Mouse (Mus musculus) limb, embryonic 13.5 days (tissue): ENCODE measurements around the gene Tubb3. TPM values are rescaled to one million over a fixed set of nuclear protein-coding genes. Genes with fewer than 3 reads are reported as not detected.

Source experiments
- ATAC-seq: fragments of 200-750 bp; cut with Nextera tagmentation; 2 replicates; pipeline ENCODE4 v1.8.0; 2017; ENCODE audit warnings: low read depth, moderate number of reproducible peaks, moderate TSS enrichment; ENCODE audit not compliant: low FRiP score
- H3K27ac ChIP-seq: fragments of 300-500 bp; sonication (generic); 2 replicates; pipeline ENCODE4 v1.5.1; 2015; ENCODE audit warnings: inconsistent platforms, mild to moderate bottlenecking, moderate library complexity
- H3K27me3 ChIP-seq: fragments of 300-500 bp; sonication (generic); 2 replicates; pipeline ENCODE4 v1.6.1; 2015; ENCODE audit warnings: mild to moderate bottlenecking, inconsistent platforms
- H3K36me3 ChIP-seq: fragments of 300-500 bp; sonication (generic); 2 replicates; pipeline ENCODE4 v1.6.1; 2015; ENCODE audit warnings: inconsistent platforms, mild to moderate bottlenecking, moderate library complexity
- H3K4me1 ChIP-seq: fragments of 300-500 bp; sonication (generic); 2 replicates; pipeline ENCODE4 v1.6.1; 2015; ENCODE audit warnings: inconsistent platforms
- H3K4me2 ChIP-seq: fragments of 300-500 bp; sonication (generic); replicated peaks from 2 replicates; pipeline ENCODE4 v1.6.1; 2015; ENCODE audit warnings: inconsistent platforms, mild to moderate bottlenecking, moderate library complexity
- H3K4me3 ChIP-seq: fragments of 300-500 bp; sonication (generic); 2 replicates; pipeline ENCODE4 v1.5.1; 2015; ENCODE audit warnings: moderate library complexity, mild to moderate bottlenecking, inconsistent platforms
- H3K9ac ChIP-seq: fragments of 300-500 bp; sonication (generic); 2 replicates; pipeline ENCODE4 v1.6.1; 2015; ENCODE audit warnings: mild to moderate bottlenecking, inconsistent platforms
- H3K9me3 ChIP-seq: fragments of 300-500 bp; sonication (generic); 2 replicates; pipeline ENCODE4 v1.6.1; 2016; ENCODE audit warnings: inconsistent platforms
- WGBS: fragments of 180-500 bp; shearing (Covaris S2); methylation state at CpG from one replicate; pipeline ENCODE4 v1.1.7; 2015; 5-methylcytosine and 5-hydroxymethylcytosine counted together
- polyA plus RNA-seq: library from polyadenylated mRNA; unstranded; fragments of >200 nt; fragmentation: Nextera tagmentation; extraction: Ambion mirVana; gene quantifications from 2 replicates; pipeline ENCODE4 v1.2.1, GENCODE M21; 2015

Tubb3 gene
- polyA plus RNA-seq = 6.9 and 9.4 TPM in 2 replicates

DNA sequence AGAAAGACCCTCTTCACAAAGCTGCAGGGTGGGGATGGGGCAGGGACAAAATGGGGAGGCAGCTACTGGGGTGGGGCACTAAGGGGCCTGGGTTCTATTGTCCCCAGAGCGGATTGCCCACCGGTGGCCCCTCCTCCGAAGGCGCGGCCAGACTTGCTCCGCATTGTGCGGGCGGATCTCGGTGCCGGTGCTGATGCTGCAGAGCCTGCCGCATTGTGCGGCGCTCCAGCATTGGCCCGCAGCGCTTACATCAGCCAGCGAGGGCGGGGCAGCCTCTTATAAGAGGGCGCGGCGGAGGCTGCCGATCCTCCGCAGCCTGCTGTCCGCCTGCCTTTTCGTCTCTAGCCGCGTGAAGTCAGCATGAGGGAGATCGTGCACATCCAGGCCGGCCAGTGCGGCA lies at the start of gene Tubb3:
Gene Tubb3 (plus strand): TSS at position 179 of the 400 bp plus-strand sequence.
- Histone ChIP-seq H3K9ac (peak within 1 kb of the TSS; percentile 26; the same call in 1 of the 2 replicates), H3K36me3 (no peaks in the 10 kb centered on the region), H3K27ac (no peak within 1 kb of the TSS), H3K9me3 (no peaks in the 10 kb centered on the region), H3K4me3 (peak within 1 kb of the TSS; percentile 42), H3K4me1 (peaks cover 21% of the 10 kb centered on the region), H3K27me3 (peaks cover 73% of the 10 kb centered on the region), H3K4me2 (peak within 1 kb of the TSS; percentile 68)
- peak; percentile 62 for ATAC-seq
- 0% methylated on average over 29 of the region's 29 CpGs for WGBS

DNA sequence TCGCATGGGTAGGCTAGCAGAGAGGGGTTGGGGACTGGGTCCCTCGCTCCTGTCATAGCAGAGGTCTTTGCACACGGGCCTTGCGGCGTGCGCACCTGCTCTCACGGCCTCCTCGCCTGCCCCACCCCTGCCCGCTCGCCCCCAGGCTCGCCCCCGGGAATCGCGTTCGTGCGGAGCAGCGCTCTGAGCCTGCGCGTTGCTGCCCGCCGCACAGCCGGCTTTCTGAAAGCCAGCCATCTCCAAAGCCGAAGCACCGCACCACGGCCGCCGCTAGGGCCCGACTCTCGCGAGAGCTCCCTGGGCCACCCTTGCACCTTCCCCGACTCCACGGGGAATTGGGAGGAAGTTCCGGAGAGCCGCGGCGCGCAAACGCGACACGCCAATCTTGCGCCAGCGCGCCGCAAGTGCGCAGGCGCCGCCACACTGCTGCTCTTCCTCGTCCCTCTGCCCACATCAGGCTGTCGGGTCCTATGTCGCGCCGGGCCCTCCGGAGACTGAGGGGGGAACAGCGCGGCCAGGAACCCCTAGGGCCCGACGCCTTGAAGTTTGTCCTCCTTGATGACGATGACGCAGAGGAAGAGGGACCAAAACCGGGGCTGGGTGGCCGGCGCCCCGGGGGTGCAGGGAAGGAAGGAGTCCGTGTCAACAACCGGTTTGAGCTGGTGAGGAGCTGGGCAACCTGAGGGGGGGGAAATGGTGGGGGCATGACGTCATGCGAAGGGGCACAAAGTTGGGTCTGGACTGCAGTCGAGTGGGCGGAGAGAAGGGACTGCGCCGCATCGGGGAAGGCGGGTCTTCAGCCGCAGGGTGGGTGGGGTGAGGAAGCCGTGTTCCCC lies 37.6 kb upstream of the Tubb3 start, which contains the start of gene Tcf25:
Gene Tcf25 (plus strand): TSS at position 351 of the 836 bp plus-strand sequence.
- WGBS = under 1% methylated on average over 75 of the region's 75 CpGs
- Histone ChIP-seq H3K27me3 (no peaks in the 10 kb centered on the region), H3K4me2 (peak within 1 kb of the TSS; percentile 76), H3K36me3 (peaks cover 18% of the 10 kb centered on the region), H3K27ac (peak within 1 kb of the TSS; percentile 94), H3K4me1 (peaks cover 22% of the 10 kb centered on the region), H3K9me3 (no peaks in the 10 kb centered on the region), H3K4me3 (peak within 1 kb of the TSS; percentile 79), H3K9ac (peak within 1 kb of the TSS; percentile 81)
- peak; percentile 92 for ATAC-seq

- Histone ChIP-seq H3K27ac (peak overlapping the region; percentile 94), H3K4me3 (peak overlapping the region; percentile 79), H3K36me3 (peaks cover 18% of the 10 kb centered on the region), H3K27me3 (no peaks in the 10 kb centered on the region), H3K4me1 (peaks cover 22% of the 10 kb centered on the region), H3K9ac (peak overlapping the region; percentile 81), H3K4me2 (peak overlapping the region; percentile 76), H3K9me3 (no peaks in the 10 kb centered on the region)
- 0% methylated on average over 20 of the region's 20 CpGs for WGBS
- ATAC-seq = peak; percentile 83
Measured at GRCm38 (mm10) chr8:123374239-123374578, 37.0 kb upstream of the Tubb3 start.

- ATAC-seq = no peak
- H3K27ac ChIP-seq = no peak overlapping the region
- H3K9me3 ChIP-seq = no peaks in the 10 kb centered on the region
- no peaks in the 10 kb centered on the region for H3K27me3 ChIP-seq
- 0 out of 2 replicates have a peak overlapping the region, but pooled peaks have one; percentile 76 for H3K4me2 ChIP-seq
- 84% methylated on average over 10 of the region's 10 CpGs for WGBS
- peaks cover 18% of the 10 kb centered on the region for H3K36me3 ChIP-seq
- peaks cover 22% of the 10 kb centered on the region for H3K4me1 ChIP-seq
- no peak overlapping the region for H3K4me3 ChIP-seq
- peak overlapping the region; percentile 35; the same call in 1 of the 2 replicates for H3K9ac ChIP-seq
Measured at GRCm38 (mm10) chr8:123375701-123376100, 35.5 kb upstream of the Tubb3 start.

DNA sequence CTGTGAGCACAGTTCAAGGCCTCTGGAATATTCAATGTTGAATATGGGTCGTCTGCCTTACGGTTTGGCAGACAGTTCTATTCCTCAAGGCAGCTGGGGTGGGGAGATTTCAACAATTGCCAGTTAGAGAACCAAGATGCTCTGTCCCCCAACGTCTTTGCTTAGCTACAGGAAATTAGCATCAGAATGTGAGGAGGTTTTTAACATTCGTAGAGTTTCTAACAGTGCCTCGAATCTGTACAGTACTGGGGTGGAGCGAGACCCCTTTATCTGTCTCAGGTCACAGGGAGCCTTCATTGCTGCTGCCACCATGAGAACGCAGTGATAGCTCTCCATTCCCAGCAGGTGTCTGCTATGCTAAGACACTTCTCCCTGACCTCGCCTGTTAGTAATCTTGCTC lies 35.1 kb upstream of the Tubb3 start:
- 72% methylated on average over 8 of the region's 8 CpGs for WGBS
- Histone ChIP-seq H3K9ac (no peak overlapping the region), H3K4me2 (no peak overlapping the region)

DNA sequence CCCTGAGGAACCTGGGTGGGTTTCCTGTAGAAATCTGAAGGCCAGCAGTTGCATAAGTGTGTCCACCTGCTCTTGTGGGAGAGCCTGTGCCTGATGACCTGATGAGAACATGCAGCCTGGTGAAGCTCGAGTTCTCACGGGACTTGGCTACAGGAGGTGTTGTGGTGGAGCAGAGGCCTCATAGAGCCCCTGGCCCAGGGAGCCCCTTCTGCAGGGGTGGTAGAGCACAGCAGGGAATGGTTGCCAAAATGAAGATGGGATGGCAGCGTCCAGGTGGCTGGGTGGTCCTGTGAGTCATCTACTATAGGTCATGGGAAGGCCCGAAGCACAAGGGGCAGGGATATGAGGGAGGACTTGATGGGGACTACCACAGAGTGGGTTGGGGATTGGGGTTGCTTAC lies 29.5 kb upstream of the Tubb3 start:
- Histone ChIP-seq H3K27ac (no peak overlapping the region), H3K27me3 (no peaks in the 10 kb centered on the region), H3K4me2 (no peak overlapping the region), H3K9me3 (no peaks in the 10 kb centered on the region), H3K4me3 (no peak overlapping the region), H3K36me3 (peaks cover 69% of the 10 kb centered on the region), H3K4me1 (no peaks in the 10 kb centered on the region), H3K9ac (no peak overlapping the region)
- ATAC-seq = no peak
- WGBS = 93% methylated on average over 4 of the region's 4 CpGs

More for the DNA sequence above, 35.1 kb upstream of the Tubb3 start:
- ATAC-seq = no peak
- H3K36me3 ChIP-seq = peaks cover 21% of the 10 kb centered on the region
- no peaks in the 10 kb centered on the region for H3K9me3 ChIP-seq
- no peak overlapping the region for H3K27ac ChIP-seq
- H3K27me3 ChIP-seq = no peaks in the 10 kb centered on the region
- peaks cover 22% of the 10 kb centered on the region for H3K4me1 ChIP-seq
- H3K4me3 ChIP-seq = no peak overlapping the region

- no peaks in the 10 kb centered on the region for H3K4me1 ChIP-seq
- H3K36me3 ChIP-seq = peaks cover 73% of the 10 kb centered on the region
- no peaks in the 10 kb centered on the region for H3K27me3 ChIP-seq
- no peak overlapping the region for H3K4me2 ChIP-seq
- ATAC-seq = no peak
- no peak overlapping the region for H3K9ac ChIP-seq
- no peaks in the 10 kb centered on the region for H3K9me3 ChIP-seq
- no peak overlapping the region for H3K27ac ChIP-seq
- no peak overlapping the region for H3K4me3 ChIP-seq
- WGBS = 84% methylated on average over 8 of the region's 8 CpGs
Measured at GRCm38 (mm10) chr8:123382516-123382915, 28.7 kb upstream of the Tubb3 start.

GRCm38 (mm10) chr8:123384883-123385540 lies 26.2 kb upstream of the Tubb3 start:
- Histone ChIP-seq H3K27me3 (no peaks in the 10 kb centered on the region), H3K9ac (no peak overlapping the region), H3K4me2 (no peak overlapping the region), H3K9me3 (no peaks in the 10 kb centered on the region), H3K4me1 (no peaks in the 10 kb centered on the region), H3K27ac (no peak overlapping the region), H3K4me3 (no peak overlapping the region), H3K36me3 (peaks cover 92% of the 10 kb centered on the region)
- ATAC-seq = no peak
- 68% methylated on average over 9 of the region's 9 CpGs for WGBS

DNA sequence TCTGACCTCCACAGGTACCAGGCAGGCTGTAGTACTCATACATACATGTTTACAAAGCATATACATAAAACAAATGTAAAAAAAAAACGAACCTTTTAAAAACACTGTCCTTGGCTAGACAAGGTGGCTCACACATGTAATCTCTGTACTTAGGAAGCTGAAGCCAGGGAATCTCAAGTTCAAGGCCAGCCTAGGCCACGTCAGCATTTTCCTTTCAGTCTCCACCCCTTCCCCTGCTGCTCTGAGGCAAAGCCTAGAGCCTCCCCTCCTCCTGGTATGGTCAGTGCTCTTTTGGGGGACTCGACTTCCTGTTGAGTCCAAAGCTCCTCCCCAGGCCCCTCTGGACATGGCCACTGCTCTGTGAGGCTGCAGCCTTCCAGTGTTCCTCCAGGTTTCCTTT lies 24.2 kb upstream of the Tubb3 start:
- H3K36me3 ChIP-seq = peaks cover 100% of the 10 kb centered on the region
- no peaks in the 10 kb centered on the region for H3K4me1 ChIP-seq
- no peak overlapping the region for H3K9ac ChIP-seq
- no peak overlapping the region for H3K27ac ChIP-seq
- H3K4me3 ChIP-seq = no peak overlapping the region
- 78% methylated on average over 3 of the region's 3 CpGs for WGBS
- no peaks in the 10 kb centered on the region for H3K27me3 ChIP-seq
- H3K4me2 ChIP-seq = no peak overlapping the region
- no peaks in the 10 kb centered on the region for H3K9me3 ChIP-seq
- ATAC-seq = no peak

DNA sequence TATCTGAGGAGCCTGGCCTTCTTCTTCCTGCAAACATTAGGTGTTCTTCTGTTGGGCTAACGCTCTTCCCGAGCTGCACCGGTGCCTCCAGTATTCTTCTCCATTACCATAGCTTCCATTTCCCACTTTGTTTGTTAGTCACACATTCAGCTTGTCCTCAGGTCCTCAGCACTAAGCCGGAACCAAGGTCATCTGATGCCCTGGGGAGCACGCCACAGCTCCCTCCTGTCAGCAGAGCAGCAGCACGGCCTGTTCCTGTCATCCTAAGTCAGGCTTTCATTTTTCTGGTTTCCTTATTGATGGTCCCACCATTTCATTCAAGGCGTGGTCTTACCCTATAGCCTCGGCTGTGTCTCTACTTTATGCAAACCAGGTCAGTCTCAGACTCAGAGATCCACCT lies 23.4 kb upstream of the Tubb3 start:
- Histone ChIP-seq H3K4me1 (no peaks in the 10 kb centered on the region), H3K27me3 (no peaks in the 10 kb centered on the region), H3K9ac (no peak overlapping the region), H3K4me3 (no peak overlapping the region), H3K36me3 (peaks cover 100% of the 10 kb centered on the region), H3K9me3 (no peaks in the 10 kb centered on the region), H3K4me2 (no peak overlapping the region), H3K27ac (no peak overlapping the region)
- ATAC-seq = no peak
- 95% methylated on average over 8 of the region's 8 CpGs for WGBS

GRCm38 (mm10) chr8:123389026-123389425 lies 22.2 kb upstream of the Tubb3 start:
- Histone ChIP-seq H3K9me3 (no peaks in the 10 kb centered on the region), H3K9ac (no peak overlapping the region), H3K4me1 (no peaks in the 10 kb centered on the region), H3K4me3 (no peak overlapping the region), H3K27me3 (no peaks in the 10 kb centered on the region), H3K36me3 (peaks cover 100% of the 10 kb centered on the region), H3K27ac (no peak overlapping the region), H3K4me2 (no peak overlapping the region)
- 93% methylated on average over 7 of the region's 7 CpGs for WGBS
- no peak for ATAC-seq

DNA sequence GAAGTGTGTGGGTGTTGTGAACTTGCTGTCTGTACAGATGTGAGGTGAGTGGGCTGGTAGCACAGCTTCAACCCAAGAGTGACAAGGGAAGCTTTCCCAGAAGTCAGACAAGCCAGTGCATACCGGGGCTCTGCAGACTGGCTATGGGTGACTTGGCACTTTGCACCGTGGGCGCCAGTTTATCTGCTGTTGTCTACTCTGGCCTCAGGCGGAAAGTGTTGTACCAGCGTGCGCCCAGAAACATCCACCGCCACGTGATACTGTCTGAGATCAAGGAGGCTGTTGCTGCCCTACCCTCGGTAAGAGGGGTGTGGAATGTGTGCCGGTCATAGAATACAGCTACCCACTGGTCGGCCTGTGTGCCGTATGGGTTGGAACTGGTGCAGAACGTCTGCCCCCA lies 12.9 kb upstream of the Tubb3 start:
- H3K4me1 ChIP-seq = no peaks in the 10 kb centered on the region
- H3K27ac ChIP-seq = no peak overlapping the region
- peaks cover 98% of the 10 kb centered on the region for H3K36me3 ChIP-seq
- no peak overlapping the region for H3K4me2 ChIP-seq
- H3K4me3 ChIP-seq = no peak overlapping the region
- no peak overlapping the region for H3K9ac ChIP-seq
- no peak for ATAC-seq
- H3K9me3 ChIP-seq = no peaks in the 10 kb centered on the region
- 94% methylated on average over 13 of the region's 13 CpGs for WGBS
- no peaks in the 10 kb centered on the region for H3K27me3 ChIP-seq
